Mouse (Mus musculus): ENCODE results near the gene Palm.

Palm gene

GRCm38 (mm10) chr10:79795905-79796304 is 2.5 kb downstream of the Palm start:
- DNase-seq (ENCODE audit: low read depth in 2 of 2, low spot score in 2 of 2): no peak

GRCm38 (mm10) chr10:79797326-79797725 is 4.0 kb downstream of the Palm start:
- no peak for DNase-seq (ENCODE audit: low read depth in 2 of 2, low spot score in 2 of 2)

- DNase-seq (ENCODE audit: low read depth in 2 of 2, low spot score in 2 of 2): no peak
Measured at GRCm38 (mm10) chr10:79798289-79798928, 5.0 kb downstream of the Palm start.

GRCm38 (mm10) chr10:79800508-79800907 is 7.1 kb downstream of the Palm start:
- DNase-seq (ENCODE audit: low read depth in 2 of 2, low spot score in 2 of 2): no peak

GRCm38 (mm10) chr10:79801837-79802236 is 8.5 kb downstream of the Palm start:
- no peak for DNase-seq (ENCODE audit: low read depth in 2 of 2, low spot score in 2 of 2)

- no peak for DNase-seq (ENCODE audit: low read depth in 2 of 2, low spot score in 2 of 2)
Measured at GRCm38 (mm10) chr10:79802331-79802971, 9.1 kb downstream of the Palm start.

- no peak for DNase-seq (ENCODE audit: low read depth in 2 of 2, low spot score in 2 of 2)
Measured at GRCm38 (mm10) chr10:79803716-79804323, 10.4 kb downstream of the Palm start.

- no peak for DNase-seq (ENCODE audit: low read depth in 2 of 2, low spot score in 2 of 2)
Measured at GRCm38 (mm10) chr10:79805636-79806035, 12.3 kb downstream of the Palm start.

- no peak for DNase-seq (ENCODE audit: low read depth in 2 of 2, low spot score in 2 of 2)
Measured at GRCm38 (mm10) chr10:79806331-79806730, 13.0 kb downstream of the Palm start.

GRCm38 (mm10) chr10:79806972-79807371 is 13.6 kb downstream of the Palm start:
- DNase-seq (ENCODE audit: low read depth in 2 of 2, low spot score in 2 of 2): no peak

- DNase-seq (ENCODE audit: low read depth in 2 of 2, low spot score in 2 of 2): no peak
Measured at GRCm38 (mm10) chr10:79807826-79808225, 14.5 kb downstream of the Palm start.

GRCm38 (mm10) chr10:79808728-79809127 is 15.4 kb downstream of the Palm start:
- no peak for DNase-seq (ENCODE audit: low read depth in 2 of 2, low spot score in 2 of 2)

GRCm38 (mm10) chr10:79811736-79812637 is 18.6 kb downstream of the Palm start:
- DNase-seq (ENCODE audit: low read depth in 2 of 2, low spot score in 2 of 2): peak; percentile 80 to 84

GRCm38 (mm10) chr10:79814271-79814842 is 21.0 kb downstream of the Palm start:
- DNase-seq (ENCODE audit: low read depth in 2 of 2, low spot score in 2 of 2): no peak

GRCm38 (mm10) chr10:79815671-79816494 is 22.5 kb downstream of the Palm start:
- no peak for DNase-seq (ENCODE audit: low read depth in 2 of 2, low spot score in 2 of 2)

GRCm38 (mm10) chr10:79817111-79817510 is 23.7 kb downstream of the Palm start:
- DNase-seq (ENCODE audit: low read depth in 2 of 2, low spot score in 2 of 2): no peak

- no peak for DNase-seq (ENCODE audit: low read depth in 2 of 2, low spot score in 2 of 2)
Measured at GRCm38 (mm10) chr10:79818225-79818624, 24.9 kb downstream of the Palm start.

- no peak for DNase-seq (ENCODE audit: low read depth in 2 of 2, low spot score in 2 of 2)
Measured at GRCm38 (mm10) chr10:79819606-79820005, 26.2 kb downstream of the Palm start.

GRCm38 (mm10) chr10:79820277-79820676 is 26.9 kb downstream of the Palm start:
- no peak for DNase-seq (ENCODE audit: low read depth in 2 of 2, low spot score in 2 of 2)

GRCm38 (mm10) chr10:79820782-79821181 is 27.4 kb downstream of the Palm start, which contains the start of gene Misp:
TSS of gene Misp (plus strand) at chr10:79820989.
- DNase-seq (ENCODE audit: low read depth in 2 of 2, low spot score in 2 of 2): no peak
